Mouse (Mus musculus) right cerebral cortex, postnatal 4 days (tissue): Measurements from ENCODE around the gene Rangap1.
A peak's percentile ranks its signal among the peaks of the same experiment; 100 is the strongest.
"Not testable (repeated sequence)": the region's sequence is repeated elsewhere in the genome, so short reads cannot be mapped to it uniquely, and the experiment has no call there.

Experiments
- DNase-seq: peaks from one replicate; pipeline ENCODE4 v3.0.0-alpha.2; 2022

Rangap1 gene

GRCm38 (mm10) chr15:81744992-81745600 lies at the start of gene Rangap1, which contains the start of gene Zc3h7b:
Gene Rangap1 (minus strand): TSS chr15:81745530.
Gene Zc3h7b (plus strand): TSS chr15:81745057.
- DNase-seq, result peak; percentile 73

GRCm38 (mm10) chr15:81792444-81792843 lies 47.1 kb upstream of the Rangap1 start:
- no peak for DNase-seq

- no peak for DNase-seq
Measured at GRCm38 (mm10) chr15:81787525-81787924, 42.2 kb upstream of the Rangap1 start.

- DNase-seq, result no peak
Measured at GRCm38 (mm10) chr15:81785701-81786100, 40.4 kb upstream of the Rangap1 start.

- DNase-seq, result no peak
Measured at GRCm38 (mm10) chr15:81784762-81785161, 39.4 kb upstream of the Rangap1 start.

GRCm38 (mm10) chr15:81781816-81782215 lies 36.5 kb upstream of the Rangap1 start:
- no peak for DNase-seq

GRCm38 (mm10) chr15:81776631-81777422 lies 31.5 kb upstream of the Rangap1 start:
- no peak for DNase-seq

- DNase-seq, result no peak
Measured at GRCm38 (mm10) chr15:81774505-81775171, 29.3 kb upstream of the Rangap1 start.

- no peak for DNase-seq
Measured at GRCm38 (mm10) chr15:81772431-81773120, 27.2 kb upstream of the Rangap1 start.

GRCm38 (mm10) chr15:81769037-81769436 lies 23.7 kb upstream of the Rangap1 start:
- DNase-seq, result no peak

- no peak for DNase-seq
Measured at GRCm38 (mm10) chr15:81766439-81766838, 21.1 kb upstream of the Rangap1 start.

GRCm38 (mm10) chr15:81765651-81766050 lies 20.3 kb upstream of the Rangap1 start:
- DNase-seq, result no peak

- no peak for DNase-seq
Measured at GRCm38 (mm10) chr15:81764573-81764972, 19.2 kb upstream of the Rangap1 start.

- DNase-seq, result no peak
Measured at GRCm38 (mm10) chr15:81761959-81762358, 16.6 kb upstream of the Rangap1 start.

GRCm38 (mm10) chr15:81761381-81761780 lies 16.1 kb upstream of the Rangap1 start:
- no peak for DNase-seq

- no peak for DNase-seq
Measured at GRCm38 (mm10) chr15:81760361-81761079, 15.2 kb upstream of the Rangap1 start.

GRCm38 (mm10) chr15:81759542-81759941 lies 14.2 kb upstream of the Rangap1 start:
- no peak for DNase-seq

- peak; percentile 30 for DNase-seq
Measured at GRCm38 (mm10) chr15:81758701-81759100, 13.4 kb upstream of the Rangap1 start.

GRCm38 (mm10) chr15:81753669-81754068 lies 8.3 kb upstream of the Rangap1 start:
- no peak for DNase-seq

GRCm38 (mm10) chr15:81749742-81750141 lies 4.4 kb upstream of the Rangap1 start:
- no peak for DNase-seq

- peak; percentile 76 for DNase-seq
Measured at GRCm38 (mm10) chr15:81745601-81746114, 328 bp upstream of the Rangap1 start.

GRCm38 (mm10) chr15:81742368-81742767 lies 3.0 kb downstream of the Rangap1 start:
- DNase-seq, result not testable (repeated sequence)
